Mouse (Mus musculus) B cell, adult 2 months (primary cell): ENCODE measurements around the gene Pard6a.
A peak's percentile ranks its signal among the peaks of the same experiment; 100 is the strongest.

Experiments
- DNase-seq, 2 experiments: peaks; one replicate each; pipeline ENCODE4 v3.0.0; 2022

Gene Pard6a

DNA sequence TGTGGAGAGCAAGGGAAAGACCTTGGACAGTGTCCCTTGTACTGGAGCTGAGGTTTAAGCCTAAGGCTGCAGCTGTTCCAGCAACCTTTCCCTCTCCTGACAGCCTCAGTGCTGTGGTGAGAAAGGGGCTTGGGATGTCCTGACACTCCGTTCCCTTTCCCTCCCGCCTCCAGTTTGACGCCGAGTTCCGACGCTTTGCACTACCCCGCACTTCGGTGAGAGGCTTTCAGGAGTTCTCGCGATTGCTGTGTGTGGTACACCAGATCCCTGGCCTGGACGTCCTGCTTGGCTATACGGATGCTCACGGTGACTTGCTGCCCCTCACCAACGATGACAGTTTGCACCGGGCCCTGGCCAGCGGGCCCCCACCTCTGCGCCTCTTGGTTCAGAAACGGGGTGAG, 1.1 kb downstream of the Pard6a start:
- DNase-seq = no peak

DNA sequence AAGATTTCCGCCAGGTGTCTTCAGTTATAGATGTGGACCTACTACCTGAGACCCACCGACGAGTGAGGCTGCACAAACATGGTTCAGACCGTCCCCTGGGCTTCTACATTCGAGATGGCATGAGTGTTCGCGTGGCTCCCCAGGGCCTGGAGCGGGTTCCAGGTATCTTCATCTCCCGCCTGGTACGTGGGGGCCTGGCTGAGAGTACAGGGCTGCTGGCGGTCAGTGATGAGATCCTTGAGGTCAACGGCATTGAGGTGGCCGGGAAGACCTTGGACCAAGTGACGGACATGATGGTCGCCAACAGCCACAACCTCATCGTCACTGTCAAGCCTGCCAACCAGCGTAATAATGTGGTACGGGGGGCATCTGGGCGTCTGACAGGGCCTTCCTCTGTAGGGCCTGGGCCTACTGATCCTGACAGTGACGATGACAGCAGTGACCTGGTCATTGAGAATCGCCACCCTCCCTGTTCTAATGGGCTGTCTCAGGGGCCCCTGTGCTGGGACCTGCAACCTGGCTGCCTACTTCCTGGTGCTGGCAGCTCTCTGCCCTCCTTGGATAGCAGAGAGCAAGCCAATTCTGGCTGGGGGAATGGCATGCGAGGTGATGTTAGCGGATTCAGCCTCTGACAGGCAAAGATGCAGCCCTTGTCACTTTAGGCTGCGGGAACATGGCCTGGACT, 1.9 kb downstream of the Pard6a start:
- DNase-seq = no peak

DNA sequence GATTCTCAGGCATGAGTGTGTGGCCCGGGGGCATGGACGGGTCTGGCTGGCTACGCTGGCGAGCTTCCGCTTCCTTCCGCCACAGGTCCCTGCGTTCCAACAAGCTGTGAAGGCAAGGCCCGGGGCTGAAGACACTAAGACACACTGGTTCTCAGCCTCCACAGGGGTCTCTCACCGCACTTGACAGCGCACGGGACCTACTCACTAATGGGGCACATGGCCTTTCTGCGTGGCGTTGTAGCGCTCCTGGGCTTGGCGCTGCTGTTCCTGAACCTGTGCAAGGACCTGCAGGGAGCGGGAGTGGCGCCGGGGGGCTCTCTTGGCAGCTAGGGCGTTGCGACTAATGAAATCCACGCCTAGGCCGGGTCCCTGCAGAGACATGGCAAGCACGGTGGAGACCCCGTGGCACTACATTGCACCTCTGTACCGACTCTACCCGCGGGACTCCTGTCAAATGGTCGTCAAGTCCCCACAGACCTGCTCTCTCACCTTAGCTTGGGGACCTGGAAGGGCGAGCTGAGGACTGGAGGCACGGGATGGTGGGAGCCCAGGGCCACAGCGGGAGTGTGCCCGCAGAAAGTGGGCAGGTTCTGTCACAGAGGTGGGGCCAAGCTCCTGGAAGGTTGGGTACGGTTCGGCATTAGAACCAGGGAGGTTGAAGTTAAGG, 3.3 kb downstream of the Pard6a start:
- no peak for DNase-seq

DNA sequence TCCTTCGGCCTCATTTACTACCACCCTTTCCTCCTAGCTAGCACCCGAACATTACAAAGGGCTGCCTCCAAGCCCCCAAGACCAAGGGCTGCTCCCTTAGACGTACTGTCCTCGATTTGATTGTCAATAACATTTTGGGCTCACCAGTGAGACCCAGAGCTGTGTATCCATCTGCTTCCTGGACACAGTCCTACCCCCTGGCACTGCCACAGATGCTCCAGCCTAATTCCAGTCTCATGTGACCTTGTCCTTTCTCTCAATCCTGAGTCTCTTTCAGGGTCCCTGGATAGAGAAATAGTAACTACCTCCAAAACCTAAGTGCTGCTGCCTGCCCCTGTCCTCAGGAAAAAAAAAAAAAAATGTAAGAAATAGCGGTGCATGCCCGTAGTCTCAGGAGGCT, 4.0 kb downstream of the Pard6a start:
- no peak for DNase-seq

DNA sequence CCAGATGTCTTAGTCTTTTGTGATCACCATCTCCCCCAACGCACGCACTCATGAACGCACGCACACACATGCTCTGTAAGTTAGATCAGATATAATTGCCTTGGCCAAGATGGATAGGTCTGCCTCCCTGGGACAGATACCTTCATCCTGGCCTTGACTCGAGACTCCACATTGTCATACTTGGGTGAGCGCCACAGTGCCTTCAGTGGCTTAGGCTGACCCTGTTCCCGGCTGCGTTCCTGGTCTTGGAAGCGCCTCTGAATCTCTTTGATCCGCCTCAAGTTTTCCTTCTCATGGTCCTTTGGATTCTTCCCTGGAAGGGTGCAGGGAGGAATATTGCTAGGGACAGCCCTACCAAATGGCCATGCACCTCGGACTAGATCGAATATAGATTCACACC, 5.5 kb downstream of the Pard6a start:
- no peak for DNase-seq

DNA sequence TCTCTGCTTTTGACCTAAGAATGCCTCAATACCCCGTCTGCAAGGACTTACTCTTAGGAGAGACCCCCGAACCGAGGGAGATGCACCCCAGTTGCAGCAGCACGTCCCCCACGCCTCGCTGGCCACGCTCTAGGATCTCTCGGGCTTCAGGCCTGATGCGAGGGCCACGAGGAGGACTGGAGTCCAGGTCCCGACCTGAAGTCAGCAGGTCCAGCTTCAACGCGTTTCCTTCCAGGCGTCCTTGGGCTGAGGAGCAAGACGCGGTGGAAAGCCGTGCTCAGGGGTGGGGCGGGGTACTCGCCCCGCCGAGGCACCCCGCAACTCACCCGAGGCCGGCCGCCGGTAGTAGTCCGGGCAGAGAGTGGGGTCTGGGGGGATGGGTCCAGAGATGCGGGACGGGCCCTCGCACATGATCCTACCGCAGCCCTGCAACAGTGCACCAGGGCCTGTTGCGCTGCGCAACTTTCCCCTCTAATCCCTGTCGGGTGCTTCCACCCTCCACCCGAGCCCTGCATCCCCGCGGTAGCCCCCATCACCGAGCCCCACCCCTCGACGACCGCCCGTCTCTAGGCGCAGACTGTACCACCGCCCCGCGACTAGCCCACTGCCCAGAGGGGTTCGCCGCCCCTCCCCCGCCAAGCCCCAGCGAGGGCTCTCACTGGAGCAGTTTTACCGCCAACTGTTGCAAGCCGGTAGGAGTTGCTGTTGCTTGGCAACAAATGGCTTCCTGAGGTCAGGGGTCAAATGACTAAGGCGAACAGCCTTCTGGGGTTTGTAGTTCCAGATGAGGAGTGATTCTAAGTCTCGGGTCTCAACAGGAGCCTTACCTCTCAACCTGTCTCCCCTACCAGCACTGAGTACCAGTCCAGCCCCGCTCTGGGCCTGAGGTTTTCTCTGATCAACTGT, 6.8 kb downstream of the Pard6a start, which contains the start of the genes 4933405L10Rik and Enkd1:
TSS of gene 4933405L10Rik (plus strand) at position 158 of the 906 bp plus-strand sequence.
TSS of gene Enkd1 (minus strand) at position 713 of the 906 bp plus-strand sequence.
- DNase-seq = peak; percentile 84 to 87

DNA sequence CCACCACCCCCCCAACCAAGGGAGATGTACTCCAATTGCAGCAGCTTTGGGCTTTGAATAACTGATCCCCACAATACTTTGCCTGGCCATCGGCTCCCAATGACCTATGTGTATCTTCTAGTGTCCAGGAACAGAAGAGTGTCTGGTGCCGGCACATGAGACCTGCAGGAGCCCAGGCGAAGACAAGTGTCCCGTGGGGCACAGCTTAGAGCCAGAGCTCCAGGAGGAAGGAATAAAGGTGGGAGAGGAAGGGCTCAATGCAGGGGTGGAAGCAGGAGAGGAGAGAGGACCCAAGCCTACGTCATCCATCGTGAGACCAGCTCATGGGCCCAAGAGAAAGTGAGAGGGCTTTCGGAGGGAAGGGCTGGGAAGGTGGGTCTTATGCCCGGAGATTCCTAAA, 7.7 kb downstream of the Pard6a start:
- no peak for DNase-seq

DNA sequence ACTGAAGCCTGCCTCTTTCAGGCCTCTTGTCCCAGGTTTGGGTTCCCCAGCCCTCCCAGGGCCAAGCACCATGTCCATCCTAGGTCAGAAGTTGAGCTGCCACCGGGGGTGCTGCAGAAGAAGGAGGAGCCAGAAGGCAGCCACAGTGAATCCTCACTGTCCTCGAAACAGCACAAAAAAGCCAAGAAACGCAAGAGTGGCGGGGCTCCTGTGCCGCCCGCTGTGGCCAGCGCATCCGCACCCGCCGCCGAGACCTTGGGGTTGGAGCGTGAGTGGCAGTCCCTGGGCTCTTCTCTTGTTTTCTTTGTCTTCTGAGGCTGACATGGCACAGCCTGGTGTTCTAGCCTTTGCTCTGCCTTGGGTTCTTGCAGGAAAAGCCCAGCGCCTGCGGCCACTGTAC, 8.4 kb downstream of the Pard6a start:
- DNase-seq = no peak

DNA sequence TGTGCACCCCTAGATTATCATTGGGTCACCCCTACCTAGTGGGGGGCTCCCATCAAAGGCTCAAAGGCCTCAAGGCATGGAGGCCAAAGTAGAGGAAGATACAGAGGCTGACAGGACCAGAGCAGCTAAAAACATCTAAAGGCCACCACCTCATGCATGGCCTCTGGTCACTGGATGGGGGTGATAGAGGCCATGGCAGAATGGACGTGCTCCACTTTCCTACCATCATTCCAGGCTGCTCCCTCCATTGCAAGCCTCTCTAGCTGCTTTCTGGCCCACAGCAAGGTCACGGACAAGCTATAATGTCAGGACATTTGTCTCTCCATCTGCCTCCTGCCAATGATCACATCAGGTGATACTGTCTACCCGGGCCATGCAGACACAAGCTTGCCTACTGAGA, 11.3 kb downstream of the Pard6a start:
- no peak for DNase-seq

DNA sequence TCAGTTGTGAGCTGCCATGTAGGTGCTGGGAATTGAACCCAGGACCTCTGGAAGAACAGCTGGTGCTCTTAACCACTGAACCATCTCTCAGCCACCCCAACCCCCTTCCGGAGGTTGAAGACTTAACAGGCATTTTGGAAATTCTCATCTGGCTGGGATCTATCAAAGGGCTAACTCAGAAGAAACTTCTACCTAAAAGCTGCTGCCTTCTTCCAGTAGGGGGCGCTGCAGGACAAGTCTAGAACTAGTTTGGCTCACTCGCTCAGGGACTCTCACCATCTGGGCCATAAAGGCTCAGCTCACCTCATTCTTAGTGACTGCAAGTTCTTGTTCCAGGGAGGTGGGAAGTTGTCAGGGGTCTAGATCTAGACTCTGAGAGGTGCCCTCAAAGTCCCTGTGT, 13.2 kb downstream of the Pard6a start:
- peak; percentile 94 to 95 for DNase-seq

DNA sequence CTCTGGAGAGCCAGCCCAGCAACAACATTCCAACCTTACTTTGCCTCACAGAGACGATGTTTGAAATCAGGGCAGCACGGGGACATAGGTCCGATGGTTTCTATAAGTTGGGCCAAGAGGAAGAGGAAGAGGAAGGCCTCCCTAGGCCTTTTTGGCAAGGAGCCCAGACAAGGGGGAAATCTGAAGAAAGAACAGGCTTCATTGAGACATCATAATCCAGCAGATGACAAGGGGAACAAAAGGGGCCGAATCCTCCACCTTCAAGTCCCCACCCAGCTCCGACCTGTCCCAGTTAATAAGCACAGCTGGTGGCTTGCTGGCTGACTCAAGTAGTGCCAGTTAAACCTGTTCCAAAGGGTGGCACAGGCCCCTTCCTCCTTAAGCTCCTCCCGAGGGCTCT, 14.1 kb downstream of the Pard6a start:
- DNase-seq = no peak

DNA sequence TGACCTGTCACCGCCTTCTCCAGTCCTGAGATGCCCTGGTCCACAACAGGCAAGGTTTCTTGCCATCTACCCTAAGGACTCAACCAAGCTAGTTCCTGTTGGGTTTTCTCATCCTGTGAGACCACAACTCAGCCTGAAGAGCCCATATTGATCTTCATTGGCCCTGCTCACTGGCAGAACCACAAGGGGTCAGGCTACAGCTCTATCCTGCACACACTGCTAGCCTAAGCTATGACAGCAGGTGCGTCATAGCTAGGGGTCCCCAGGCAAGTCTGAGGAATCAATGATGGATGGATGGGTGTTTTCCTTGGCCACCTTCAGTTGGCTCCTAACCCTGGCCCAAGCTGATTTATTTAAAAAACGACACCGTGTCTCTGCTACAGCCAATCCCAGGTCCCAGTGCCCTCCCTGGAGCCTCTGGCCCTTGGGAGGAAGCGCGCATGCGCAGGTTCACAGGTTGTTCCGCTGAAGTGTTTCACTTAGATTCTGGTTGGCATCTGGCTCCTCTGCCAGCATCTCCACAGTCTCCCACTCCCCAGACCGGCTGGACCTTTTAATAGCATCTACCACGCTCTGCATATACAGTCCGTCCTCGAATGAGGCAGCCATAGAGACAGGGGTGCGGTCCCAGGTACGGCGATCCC, 15.5 kb downstream of the Pard6a start:
- no peak for DNase-seq

DNA sequence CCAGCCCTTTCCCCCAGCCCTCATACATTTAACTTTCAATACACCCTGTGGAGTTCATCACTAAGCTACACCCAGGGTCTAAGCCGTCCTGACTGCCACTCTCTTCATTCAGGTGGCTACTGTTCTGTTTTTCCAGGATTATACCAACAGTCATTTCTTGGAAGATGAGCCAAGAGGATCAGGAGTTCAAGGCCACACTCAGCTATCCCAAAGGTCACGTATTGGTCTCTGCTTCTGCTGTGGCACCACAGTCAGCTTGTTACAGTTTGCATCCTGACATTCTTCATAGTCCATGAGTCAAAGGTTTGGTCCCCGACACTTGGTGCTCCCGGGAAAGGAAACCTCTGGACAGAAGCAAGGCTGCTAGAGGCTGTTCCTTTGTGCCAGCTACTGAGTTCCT, 18.7 kb downstream of the Pard6a start:
- no peak for DNase-seq

DNA sequence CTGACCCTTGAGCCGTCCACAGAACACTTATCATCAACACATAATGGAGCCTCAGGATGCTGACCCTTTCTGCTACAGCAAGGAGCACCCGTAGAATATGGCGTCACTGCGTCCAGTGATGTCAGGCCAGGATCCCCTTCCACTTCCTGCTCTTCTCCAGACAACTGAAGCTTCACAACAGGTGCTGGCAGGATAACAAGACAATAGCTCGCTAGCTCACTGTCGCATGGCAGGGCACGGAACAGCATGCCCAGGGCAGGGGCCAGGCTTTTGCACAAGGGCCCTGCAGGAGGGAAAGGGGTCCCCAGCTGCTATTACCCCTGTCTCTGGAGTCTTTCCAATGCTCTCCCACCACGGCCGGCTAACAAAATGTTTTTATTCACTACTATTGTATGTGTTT, 21.9 kb downstream of the Pard6a start:
- DNase-seq = no peak

DNA sequence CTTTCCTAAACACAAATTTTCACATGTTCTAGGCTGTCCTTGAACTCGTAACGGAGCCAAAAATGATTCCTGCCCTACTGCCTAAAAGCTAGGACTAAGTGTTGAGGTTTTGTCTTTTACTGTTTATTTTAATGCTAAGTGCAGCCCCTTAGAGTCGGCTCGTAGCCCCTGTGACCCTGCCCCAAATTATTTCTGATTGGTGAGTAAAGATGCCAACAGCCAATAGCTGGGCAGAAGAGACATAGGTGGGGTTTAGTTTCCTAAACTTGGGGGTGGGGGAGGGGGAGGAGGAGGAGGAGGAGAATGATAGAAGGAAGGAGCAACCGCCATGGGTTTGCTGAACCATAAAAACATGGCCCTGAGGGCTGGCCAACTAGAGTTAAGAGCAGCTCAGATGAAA, 24.8 kb downstream of the Pard6a start:
- no peak for DNase-seq

DNA sequence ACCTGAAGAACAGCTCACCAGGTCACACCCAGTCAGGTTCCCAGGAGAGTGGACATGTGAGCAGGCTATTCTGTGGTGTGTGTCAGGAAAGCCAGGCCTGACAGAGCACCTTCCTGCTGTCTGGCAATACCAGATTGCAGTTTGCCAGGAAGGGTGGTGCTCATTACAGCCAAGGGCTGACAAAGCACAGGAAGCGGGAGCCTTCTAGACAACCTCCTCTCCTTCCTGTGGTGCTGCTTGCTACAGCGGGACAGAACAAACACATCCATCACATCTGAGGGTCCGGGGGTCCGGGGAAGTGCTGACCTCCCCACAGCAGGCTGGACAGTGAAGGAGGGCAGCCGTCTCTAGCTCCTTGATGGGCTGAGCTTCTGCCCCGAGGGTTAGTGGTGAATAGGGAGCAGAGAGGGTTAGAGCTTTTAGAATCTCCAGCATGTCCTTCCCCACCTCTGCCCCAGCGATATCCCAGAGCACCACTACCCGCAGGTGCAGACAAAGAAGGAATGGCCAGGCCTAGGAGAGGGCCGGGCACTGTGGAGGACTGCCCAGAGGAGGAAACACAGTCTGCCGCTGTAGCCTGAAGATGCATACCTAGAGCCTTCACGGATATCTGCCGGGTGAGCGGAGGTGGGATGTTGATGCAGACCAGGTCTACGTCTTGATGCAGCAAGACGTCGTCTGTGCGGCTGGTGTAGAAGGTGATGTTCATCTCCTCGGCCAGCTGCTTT, 26.6 kb downstream of the Pard6a start:
- no peak for DNase-seq

DNA sequence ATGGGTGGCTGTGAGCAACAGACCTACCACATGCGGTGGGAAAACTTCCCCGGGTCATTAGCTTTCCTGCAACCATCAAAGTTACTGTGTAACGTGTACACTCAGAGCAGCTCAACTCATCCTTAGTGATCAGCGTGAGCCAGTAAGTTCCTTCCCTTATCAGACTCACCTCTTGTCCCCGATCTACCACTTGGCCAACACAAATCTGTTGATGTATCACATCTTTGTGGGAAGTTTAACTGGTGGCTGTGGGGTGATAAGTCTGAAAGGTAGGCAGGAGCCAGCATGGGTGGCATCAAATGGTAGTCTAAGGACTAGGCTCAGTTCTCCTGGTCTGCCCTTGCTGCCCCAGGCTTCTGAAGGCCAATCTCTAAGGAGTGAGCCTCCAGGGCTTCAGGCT, 31.2 kb downstream of the Pard6a start:
- DNase-seq = no peak

DNA sequence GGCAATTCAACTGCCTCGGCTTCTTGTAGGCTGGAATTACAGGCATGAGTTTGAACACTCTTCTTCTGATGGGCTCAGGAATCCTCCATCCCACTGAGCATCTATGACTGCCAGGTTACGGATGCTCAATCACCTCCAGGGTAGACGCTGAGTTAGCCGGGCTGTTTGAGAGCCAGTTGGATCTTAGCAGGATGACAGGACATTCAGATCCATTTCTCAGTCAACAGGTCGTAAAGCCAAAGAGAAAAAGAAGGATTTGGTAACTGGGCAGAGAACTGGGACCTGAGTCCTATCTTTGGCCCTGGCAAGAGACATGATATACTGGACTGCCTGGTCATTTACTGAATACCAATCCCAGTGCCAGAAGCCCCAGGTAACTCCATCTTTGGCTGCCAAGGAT, 38.3 kb downstream of the Pard6a start:
- DNase-seq = no peak

DNA sequence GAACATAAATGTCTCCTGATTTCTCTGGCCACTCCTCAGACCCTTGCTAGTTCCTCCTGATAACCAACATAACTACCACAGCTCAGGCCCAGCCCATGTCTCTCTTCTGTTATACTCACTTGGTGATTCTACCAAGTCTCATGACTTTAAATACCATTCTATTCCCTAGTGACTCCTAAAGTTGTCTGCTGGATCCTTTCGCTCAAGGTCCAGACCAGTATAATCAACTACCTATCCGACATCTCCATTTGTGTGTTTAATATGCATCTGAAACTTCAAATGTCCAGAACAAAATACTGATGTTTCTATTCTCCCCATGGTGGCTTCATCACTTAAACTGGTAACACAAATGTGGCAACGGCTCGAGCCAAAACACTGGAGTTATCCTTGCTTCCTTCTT, 42.4 kb downstream of the Pard6a start:
- no peak for DNase-seq

DNA sequence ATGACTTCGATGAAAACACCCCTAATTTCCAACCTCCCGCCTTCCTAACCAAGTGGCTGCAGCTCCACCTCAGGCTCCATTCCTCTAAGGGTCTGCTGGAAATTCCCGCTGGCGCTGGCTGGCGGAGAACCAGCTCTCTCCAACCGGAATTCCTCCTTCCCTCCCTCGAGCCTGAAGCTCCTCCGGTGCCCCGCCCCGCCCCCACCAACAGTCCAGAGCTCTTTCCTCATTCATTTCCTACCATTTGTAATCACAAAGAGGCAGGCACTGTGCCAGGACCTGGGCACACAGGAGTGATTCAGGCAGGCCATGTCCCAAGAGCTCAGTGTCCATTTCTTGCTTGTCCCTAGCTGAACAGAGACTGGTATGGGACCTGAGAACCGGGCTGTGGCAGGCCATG, 49.7 kb downstream of the Pard6a start:
- DNase-seq = no peak
